Mouse (Mus musculus) megakaryocyte-erythroid progenitor cell, adult 5-6 weeks (primary cell): Measurements from ENCODE around the gene H2-M10.4. TPM values are rescaled to one million over a fixed set of nuclear protein-coding genes. Genes with fewer than 3 reads are reported as not detected.
"Not testable (repeated sequence)": the region's sequence is repeated elsewhere in the genome, so short reads cannot be mapped to it uniquely, and the experiment has no call there.

Experiments
- ATAC-seq: replicated peaks from 2 replicates; pipeline ENCODE4 v1.8.0; 2016; ENCODE audit warnings: mild to moderate bottlenecking, inconsistent platforms; ENCODE audit not compliant: severe bottlenecking, poor library complexity, low FRiP score, low TSS enrichment
- total RNA-seq, 2 experiments: library from RNA; stranded (forward) in 1 of 2; stranded (reverse) in 1 of 2; fragments of 200-1000, 215-1000 nt in 1 of 2; fragments of >200 nt in 1 of 2; fragmentation: Nextera tagmentation in 1 of 2; gene quantifications; 2 replicates each; pipeline ENCODE4 v1.2.3; 2014 to 2017

H2-M10.4 gene
- total RNA-seq (2014; fragmentation: Nextera tagmentation) = not detected in 2 replicates
- not detected in 2 replicates for total RNA-seq (2017)

DNA sequence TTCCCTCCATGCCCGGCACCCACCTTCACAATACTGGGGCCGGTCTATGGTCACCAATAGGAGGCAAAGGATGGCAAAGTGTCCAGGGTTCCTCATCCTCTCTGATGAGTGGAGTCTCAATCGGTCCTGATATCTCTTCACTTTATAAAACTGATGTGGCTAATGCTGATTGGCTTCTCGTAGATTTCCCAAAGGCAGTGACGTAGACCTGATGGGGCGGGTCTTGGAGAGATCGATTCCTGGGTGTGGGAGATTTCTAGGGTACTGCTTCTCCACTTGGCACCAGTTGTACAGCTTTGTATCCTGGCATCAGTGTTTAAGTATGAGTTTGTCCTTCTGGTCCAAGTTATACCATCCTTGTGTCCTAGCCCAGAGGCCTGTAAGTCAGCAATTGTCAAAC, at the start of gene H2-M10.4:
TSS of gene H2-M10.4 (minus strand) at position 101 of the 400 bp plus-strand sequence.
- no peak for ATAC-seq

DNA sequence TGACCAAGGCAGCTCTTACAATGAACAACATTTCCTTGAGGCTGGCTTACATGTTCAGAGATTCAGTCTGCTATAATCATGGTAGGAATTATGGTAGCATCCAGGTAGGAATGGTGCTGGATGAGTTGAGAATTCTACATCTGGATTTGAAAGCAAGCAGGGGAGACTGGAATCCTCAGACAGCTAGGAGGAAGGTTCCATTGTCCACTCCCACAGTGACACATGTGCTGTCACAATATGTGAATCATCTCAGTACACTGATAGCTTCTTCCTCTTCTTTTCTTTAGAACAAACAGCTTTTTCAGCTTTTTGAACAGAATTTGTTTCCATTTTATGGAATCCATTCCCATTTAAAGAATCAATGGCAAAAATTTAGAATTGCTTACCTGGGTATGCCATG, 41.8 kb upstream of the H2-M10.4 start:
- no peak for ATAC-seq

DNA sequence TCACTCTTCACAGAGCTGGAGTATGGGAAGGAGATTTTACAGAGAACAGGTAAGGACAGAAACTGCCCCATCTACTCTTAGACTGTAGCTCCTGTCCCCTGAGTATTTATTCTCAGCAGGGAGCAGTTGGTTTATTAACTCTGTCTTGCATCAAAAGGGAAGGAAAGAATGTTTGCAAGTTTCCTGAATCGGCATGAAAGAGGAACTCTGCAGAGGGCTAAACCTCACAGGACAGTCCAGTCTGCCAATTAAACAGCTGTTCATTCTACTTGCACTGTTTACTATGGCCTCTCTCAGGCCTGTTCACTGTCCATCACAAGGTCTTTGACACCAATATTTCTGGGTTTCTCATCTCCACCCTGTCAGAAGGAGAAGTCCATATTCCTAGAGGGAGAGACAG, 38.3 kb upstream of the H2-M10.4 start:
- no peak for ATAC-seq

DNA sequence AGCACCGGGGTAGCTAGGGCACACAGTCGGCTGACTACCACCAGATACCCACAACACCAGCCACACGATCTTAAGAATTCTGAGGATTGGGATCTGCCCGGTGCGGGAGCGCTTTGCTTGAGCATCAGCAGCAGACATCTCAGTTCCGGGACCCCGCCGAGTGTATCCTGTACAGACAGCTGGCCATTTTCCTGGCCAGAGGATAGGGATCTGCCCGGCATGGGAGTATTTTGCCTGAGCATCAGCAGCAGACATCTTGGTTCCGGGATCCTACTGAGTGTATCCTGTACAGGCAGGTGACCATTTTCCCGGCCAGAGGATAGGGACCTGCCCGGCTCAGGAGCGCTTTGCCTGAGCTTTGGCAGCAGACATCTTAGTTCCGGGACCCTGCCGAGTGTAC, 26.0 kb upstream of the H2-M10.4 start:
- not testable (repeated sequence) for ATAC-seq

DNA sequence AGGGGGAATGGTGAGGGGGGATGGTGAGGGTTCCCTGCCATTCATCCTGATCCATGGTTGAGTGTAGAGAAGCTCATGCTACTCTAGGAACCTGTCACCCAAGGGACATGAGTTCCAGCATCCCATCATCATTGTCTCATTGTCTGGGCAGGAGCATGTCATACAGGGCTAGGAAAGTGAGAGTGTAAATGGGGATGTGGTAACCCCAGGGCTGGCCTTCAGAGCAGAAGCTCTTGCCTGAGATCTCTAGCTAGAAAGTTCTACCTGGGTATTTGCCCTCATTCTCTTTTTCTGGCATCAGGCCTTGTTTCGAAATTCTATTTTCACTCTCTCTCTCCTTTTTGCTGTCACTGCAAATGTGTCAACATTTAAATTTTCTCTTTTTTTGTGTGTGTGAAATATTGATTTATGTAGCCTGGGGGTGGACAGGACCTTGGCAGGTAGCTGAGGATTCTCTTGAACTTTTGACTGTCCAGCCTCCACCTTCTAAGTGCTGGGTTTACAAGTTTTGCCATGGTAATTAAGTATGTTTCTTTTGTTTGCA, 24.6 kb upstream of the H2-M10.4 start:
- ATAC-seq = no peak

DNA sequence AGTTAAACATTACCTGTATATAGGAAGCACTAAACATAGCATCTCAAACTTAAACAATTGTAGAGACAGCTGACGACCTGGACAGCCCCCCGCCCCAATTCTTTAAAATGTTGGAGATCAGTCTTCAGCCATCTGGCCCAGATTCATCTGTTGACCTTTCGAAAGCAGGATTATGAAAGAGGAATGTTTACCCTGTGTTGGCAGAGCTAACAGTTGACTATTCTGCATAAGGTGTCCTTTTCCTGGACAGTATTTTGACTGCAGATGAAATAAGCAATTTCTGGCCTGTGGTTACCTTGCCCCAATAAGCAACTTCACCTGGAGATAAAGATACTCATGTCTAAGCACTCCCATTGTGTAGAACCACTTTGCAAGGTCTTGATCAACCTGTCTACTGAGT, 21.7 kb upstream of the H2-M10.4 start:
- no peak for ATAC-seq

DNA sequence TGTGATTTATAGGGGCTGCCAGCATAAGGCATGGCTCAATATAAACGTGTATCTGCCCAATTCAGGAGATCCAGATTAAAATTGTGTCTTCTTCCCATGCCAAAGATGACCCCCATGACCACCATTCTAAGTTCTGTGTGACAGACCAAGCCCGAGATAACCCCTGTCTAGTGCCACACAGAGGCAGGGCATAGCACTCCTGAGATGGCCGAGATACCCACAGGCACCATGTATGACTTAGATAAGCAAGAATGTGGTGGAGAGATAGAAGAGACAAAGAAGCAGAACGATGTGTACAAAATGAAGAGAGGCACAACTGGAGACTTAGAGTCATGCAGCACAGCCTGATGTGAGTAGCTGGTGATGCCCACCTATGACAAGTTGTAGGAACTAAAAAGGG, 5.9 kb downstream of the H2-M10.4 start:
- ATAC-seq = peak; percentile 98

DNA sequence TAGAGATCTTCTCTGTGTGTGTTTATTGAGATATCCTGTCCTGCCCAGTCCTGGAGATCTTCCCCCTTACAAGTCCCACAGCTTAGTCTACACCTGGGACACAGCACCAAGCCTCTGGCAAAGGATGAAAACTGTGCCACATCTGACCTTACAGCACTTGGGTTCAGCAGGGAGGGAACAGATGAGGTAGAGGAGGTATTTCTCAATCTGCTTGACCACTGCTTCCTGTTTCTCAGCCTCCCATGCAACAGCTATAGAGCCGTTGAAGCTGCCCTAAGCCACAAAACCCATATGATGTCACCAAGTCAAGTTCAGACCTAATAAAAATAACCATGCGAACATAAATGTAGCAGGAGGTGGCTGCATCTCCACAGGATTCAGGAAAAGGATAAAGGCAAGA, 30.7 kb downstream of the H2-M10.4 start:
- no peak for ATAC-seq

DNA sequence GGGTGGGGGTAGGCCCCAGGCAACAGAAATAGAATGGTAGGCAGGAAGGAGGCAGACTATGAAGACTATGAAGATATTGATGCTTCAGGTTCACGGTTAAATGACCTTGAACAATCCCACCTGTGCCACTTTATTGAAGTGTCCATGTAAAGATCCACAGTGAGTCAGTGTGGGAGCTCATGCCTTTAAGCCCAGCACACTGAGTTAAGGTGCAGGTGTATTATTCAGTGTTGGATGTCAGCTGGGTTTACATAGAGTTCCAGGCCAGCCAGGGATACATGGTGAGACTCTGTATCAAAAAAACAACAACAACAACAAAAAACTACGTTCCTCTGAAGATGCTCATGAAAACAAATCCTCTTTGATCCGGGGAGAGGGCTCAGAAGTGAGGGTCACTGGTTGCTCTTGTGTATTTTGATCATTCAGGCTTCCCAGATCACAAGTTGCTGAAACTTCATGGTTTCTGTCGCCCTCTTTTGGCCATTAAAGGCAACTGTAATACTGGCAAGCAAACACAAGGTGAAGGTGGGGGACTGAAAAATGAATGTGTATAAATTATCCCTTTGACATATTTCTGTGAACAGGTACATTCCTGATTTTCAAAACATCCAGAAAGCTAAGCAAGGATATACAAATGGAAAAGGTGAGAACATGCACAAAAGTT, 43.9 kb downstream of the H2-M10.4 start:
- peak; percentile 67 for ATAC-seq

DNA sequence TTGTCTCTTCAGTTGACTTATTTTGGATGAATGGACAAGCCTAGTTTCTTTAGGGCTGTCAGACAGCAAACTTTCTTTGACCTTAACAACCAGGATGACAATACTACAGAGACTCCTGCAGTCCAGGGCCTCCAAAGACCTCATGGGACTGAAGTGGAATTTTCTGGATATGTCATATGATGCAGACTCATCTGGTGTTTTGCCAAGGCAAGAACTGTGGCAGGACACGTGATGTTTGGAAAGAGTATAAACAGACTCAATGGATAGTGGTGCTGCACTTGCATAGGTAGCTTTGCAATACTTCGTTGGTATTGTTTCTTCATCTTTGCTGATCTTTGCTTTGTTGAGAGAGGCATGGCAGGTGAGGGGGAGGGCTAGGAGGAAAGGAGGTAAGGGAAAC, 44.7 kb downstream of the H2-M10.4 start:
- no peak for ATAC-seq

DNA sequence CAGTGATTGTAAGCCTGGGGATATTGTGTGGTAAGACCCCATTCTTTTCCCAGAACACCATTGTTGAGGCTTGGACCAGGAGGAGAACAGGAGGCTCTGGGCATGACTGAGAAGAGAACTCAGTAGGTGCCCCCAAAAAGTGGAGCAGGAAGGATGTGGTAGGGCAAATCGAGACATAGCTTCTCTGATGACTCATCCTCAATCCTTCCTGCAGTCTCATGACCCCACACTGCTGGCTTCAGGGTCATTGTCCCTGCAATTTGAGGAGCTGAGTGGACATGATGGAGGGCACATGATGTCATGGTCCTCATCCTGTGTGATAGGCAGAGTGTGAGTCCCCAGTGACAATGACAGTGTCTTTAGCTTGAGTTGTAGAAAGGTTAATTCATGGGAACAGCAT, 46.7 kb downstream of the H2-M10.4 start:
- no peak for ATAC-seq

DNA sequence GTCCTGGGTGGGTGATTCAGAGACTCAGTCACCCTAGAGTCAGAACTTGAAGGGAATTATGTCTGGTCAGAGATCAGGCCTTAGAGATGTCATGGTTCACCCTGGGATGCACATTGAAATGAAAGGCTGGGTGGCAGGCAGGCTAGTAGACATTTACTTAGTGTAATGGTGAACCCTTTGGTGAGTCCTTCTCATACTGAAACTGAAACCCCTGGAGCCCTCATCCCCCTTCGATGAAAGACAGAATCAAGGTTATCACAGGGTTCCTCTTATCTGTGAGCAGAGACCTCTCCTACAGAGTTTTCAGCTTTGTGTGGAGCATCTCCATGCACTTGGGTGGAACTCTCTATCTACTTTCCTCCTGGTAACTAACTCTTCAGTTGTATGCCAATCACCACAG, 47.8 kb downstream of the H2-M10.4 start:
- no peak for ATAC-seq

Other genes with a start within 250 kb of the H2-M10.4 start
- gene Rpp21, start 204.3 kb downstream of the H2-M10.4 start, total RNA-seq (2014; fragmentation: Nextera tagmentation) = 66.7 and 120 TPM in 2 replicates
- gene Rpp21, start 204.3 kb downstream of the H2-M10.4 start, total RNA-seq (2017) = 56.9 and 68.9 TPM in 2 replicates
- gene Trim39, start 190.1 kb downstream of the H2-M10.4 start, total RNA-seq (2014; fragmentation: Nextera tagmentation) = 21.0 and 29.7 TPM in 2 replicates
- 19.2 and 23.2 TPM in 2 replicates for gene Trim39, start 190.1 kb downstream of the H2-M10.4 start, total RNA-seq (2017)
- gene H2-M10.2, start 175.8 kb downstream of the H2-M10.4 start, total RNA-seq (2014; fragmentation: Nextera tagmentation) = not detected in 2 replicates
- gene H2-M10.2, start 175.8 kb downstream of the H2-M10.4 start, total RNA-seq (2017) = not detected in 2 replicates
- not detected in 2 replicates for gene H2-M10.1, start 136.2 kb downstream of the H2-M10.4 start, total RNA-seq (2014; fragmentation: Nextera tagmentation)
- gene H2-M10.1, start 136.2 kb downstream of the H2-M10.4 start, total RNA-seq (2017) = not detected in 2 replicates
- gene H2-M10.3, start 93.9 kb downstream of the H2-M10.4 start, total RNA-seq (2014; fragmentation: Nextera tagmentation) = not detected in 2 replicates
- not detected in 2 replicates for gene H2-M10.3, start 93.9 kb downstream of the H2-M10.4 start, total RNA-seq (2017)
- not detected in 2 replicates for gene H2-M11, start 84.7 kb upstream of the H2-M10.4 start, total RNA-seq (2014; fragmentation: Nextera tagmentation)
- gene H2-M11, start 84.7 kb upstream of the H2-M10.4 start, total RNA-seq (2017) = not detected in 2 replicates
- gene H2-M9, start 180.3 kb upstream of the H2-M10.4 start, total RNA-seq (2014; fragmentation: Nextera tagmentation) = not detected in 2 replicates
- not detected in 2 replicates for gene H2-M9, start 180.3 kb upstream of the H2-M10.4 start, total RNA-seq (2017)
- not detected in 2 replicates for gene H2-M1, start 209.9 kb upstream of the H2-M10.4 start, total RNA-seq (2014; fragmentation: Nextera tagmentation)
- not detected in 2 replicates for gene H2-M1, start 209.9 kb upstream of the H2-M10.4 start, total RNA-seq (2017)